Mouse (Mus musculus): ENCODE data around the gene Nhlh1.

Gene Nhlh1

GRCm38 (mm10) chr1:172015312-172015939 lies 41.9 kb downstream of the Nhlh1 start:
- DNase-seq = no peak

GRCm38 (mm10) chr1:172014771-172015170 lies 42.6 kb downstream of the Nhlh1 start:
- DNase-seq = no peak

- DNase-seq = peak; percentile 67 to 69
Observed at GRCm38 (mm10) chr1:172012030-172012429, 45.3 kb downstream of the Nhlh1 start.

- DNase-seq = no peak
Observed at GRCm38 (mm10) chr1:172010042-172010824, 47.1 kb downstream of the Nhlh1 start.

- no peak for DNase-seq
Observed at GRCm38 (mm10) chr1:172009406-172009805, 48.0 kb downstream of the Nhlh1 start.

GRCm38 (mm10) chr1:172008351-172008750 lies 49.0 kb downstream of the Nhlh1 start:
- no peak for DNase-seq

GRCm38 (mm10) chr1:172007761-172008160 lies 49.6 kb downstream of the Nhlh1 start:
- no peak for DNase-seq
